Mouse (Mus musculus): ENCODE data around the gene Foxo1.

Gene Foxo1

DNA sequence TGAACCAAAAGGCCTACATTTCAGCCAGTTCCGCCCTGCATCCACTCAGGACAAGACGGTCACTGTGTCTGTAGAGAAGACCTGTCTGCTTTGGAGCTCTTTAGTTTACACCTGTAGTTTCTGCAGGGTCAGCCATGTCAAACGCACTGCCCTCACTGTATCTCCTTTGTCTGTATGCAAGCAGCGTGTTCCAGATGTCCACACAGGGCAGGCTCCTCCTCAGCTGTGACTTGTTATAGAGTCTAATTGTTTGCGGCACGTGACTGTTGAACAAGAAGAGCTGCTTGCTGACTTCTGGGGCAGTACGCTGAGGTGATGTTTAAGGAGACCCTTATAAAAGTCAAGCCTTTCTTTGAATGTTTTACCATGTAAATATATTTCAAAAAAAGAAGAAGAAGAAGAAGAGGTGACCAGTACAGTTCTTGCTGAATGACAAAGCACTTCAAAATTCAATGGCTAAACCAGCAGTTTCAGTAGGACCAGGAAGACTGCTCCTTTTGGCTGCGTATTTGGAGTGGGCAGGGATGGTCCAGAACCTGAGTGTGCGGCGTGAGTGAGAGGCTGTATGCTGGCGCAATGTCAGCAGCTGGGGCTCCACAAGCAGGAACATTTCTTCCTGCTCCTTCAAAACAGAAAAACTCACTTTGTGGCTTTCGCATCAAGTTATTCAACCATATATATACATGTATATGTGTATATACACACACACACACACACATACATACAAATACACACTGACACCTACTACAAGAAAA, 52.6 kb downstream of the Foxo1 start:
- DNase-seq (ENCODE audit: low spot score) = no peak

- no peak for DNase-seq (ENCODE audit: low spot score)
These were observed 54.6 kb downstream of the Foxo1 start for GRCm38 (mm10) chr3:52322401-52323385.

DNA sequence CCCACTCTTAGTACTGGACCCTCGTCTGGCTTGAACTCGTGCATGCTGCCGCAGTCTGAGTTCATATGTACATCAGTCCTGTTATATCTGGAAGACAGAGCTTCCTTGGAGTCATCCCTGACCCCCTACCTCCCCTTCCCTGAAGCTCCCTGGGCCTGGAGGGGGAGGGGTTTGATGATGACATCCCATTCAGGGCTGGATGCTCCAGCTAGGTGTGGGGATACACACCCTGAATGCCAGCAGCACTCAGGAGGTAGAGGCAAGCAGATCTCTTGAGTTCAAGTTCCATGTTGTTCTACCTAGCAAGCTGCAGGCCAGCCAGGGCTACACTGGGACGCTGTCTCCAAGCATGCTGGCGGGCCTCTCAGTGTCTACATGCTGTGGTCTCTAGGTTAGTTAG, 56.9 kb downstream of the Foxo1 start:
- no peak for DNase-seq (ENCODE audit: low spot score)

- no peak for DNase-seq (ENCODE audit: low spot score)
These were observed 58.6 kb downstream of the Foxo1 start for GRCm38 (mm10) chr3:52326687-52327086.

GRCm38 (mm10) chr3:52327146-52327545, 59.0 kb downstream of the Foxo1 start:
- DNase-seq (ENCODE audit: low spot score) = no peak

DNA sequence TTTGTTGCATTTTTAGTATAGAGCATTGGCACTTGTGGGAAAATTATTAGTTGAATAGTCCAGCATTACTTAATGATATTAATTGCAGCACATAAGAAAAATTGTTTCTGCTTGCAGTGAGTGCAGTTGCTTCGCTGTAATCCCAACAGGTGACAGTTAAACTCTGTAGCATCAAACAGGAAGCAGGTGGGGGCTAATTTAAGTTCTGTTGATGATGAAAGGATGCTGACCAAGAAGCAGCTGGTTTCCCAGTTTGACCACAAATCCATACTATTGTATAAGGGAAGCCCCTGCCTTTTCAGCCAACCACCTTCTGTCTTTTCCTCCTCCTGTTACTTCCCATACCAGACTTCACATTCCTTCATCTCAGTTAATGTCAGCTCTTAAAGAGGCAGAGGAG, 63.6 kb downstream of the Foxo1 start:
- DNase-seq (ENCODE audit: low spot score) = no peak

GRCm38 (mm10) chr3:52338761-52339160, 70.6 kb downstream of the Foxo1 start:
- no peak for DNase-seq (ENCODE audit: low spot score)

- DNase-seq (ENCODE audit: low spot score) = no peak
These were observed 72.3 kb downstream of the Foxo1 start for GRCm38 (mm10) chr3:52340336-52341034.

GRCm38 (mm10) chr3:52342226-52342625, 74.1 kb downstream of the Foxo1 start:
- no peak for DNase-seq (ENCODE audit: low spot score)

DNA sequence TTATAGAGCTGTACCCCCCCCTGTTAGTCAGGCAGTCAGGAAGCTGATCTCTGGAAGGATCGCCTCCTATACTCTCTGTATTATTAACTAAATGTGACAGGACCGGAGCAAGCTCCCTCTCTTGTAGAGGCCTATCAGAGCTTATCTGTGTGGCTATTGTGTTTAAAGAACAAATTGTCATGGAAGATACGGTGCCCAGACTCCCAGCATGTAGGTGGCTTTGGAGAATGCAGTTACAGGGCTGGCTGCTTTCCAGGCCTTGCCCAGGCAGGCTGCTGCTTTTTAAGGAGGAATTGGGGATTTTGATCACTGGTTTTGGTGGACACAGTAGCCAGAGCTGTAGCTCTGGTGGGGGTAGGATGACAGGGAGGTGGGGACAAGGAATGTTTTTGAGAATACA, 74.7 kb downstream of the Foxo1 start:
- DNase-seq (ENCODE audit: low spot score) = no peak

- no peak for DNase-seq (ENCODE audit: low spot score)
These were observed 75.3 kb downstream of the Foxo1 start for GRCm38 (mm10) chr3:52343270-52344070.

- DNase-seq (ENCODE audit: low spot score) = no peak
These were observed 77.7 kb downstream of the Foxo1 start for GRCm38 (mm10) chr3:52345881-52346280.

GRCm38 (mm10) chr3:52346986-52347710, 79.0 kb downstream of the Foxo1 start:
- no peak for DNase-seq (ENCODE audit: low spot score)

DNA sequence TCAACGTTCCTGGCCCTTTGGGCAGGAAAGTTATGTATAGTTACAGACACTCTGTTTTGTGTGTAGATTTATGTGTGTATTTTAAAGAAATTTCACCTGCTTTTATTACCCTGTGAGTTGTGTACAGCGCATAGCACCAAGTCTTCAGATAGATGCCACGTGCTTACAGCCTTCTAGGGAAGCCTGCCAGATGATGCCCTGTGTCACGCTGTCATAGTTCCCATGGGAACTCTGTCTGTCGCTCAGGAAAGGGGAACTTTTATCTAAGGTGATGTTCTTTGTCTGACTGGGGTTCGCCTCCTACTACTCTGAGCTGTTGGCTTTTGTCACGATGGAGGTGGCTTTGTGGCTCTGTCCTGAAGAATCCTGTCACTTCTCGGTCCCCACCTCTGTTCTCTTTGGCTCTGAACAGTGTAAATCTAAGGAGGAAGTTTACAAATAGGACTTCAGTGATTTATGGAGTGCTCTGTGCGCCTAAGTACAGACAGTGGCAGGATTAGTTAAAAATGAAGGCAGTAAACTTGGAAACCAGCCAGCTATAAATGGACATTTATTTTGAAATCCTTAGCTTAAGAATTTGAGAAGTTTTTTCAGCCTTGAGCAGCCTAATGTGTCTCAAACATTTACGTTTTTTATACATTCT, 80.0 kb downstream of the Foxo1 start:
- no peak for DNase-seq (ENCODE audit: low spot score)

- no peak for DNase-seq (ENCODE audit: low spot score)
These were observed 82.5 kb downstream of the Foxo1 start for GRCm38 (mm10) chr3:52350636-52351035.

DNA sequence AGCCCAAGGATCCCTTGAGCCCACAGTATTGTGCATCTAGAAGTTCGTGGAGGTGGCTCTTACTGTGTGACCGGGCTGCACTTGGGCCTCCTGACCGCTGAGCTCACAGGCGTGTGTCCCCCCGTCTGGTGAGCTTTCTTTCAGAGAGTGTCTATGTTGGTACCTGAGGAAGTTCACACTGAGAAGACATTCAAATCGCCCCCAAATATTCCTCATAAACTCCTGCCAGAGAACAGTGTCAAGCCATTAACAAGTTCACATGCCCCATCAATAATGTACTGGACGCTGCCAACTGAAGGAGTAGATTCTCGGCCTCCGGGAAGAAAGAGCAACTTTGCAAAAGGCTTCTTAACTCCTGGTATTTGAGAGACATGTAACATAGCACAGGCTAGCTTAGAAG, 83.8 kb downstream of the Foxo1 start:
- no peak for DNase-seq (ENCODE audit: low spot score)

- no peak for DNase-seq (ENCODE audit: low spot score)
These were observed 86.1 kb downstream of the Foxo1 start for GRCm38 (mm10) chr3:52354203-52354602.

- no peak for DNase-seq (ENCODE audit: low spot score)
These were observed 89.3 kb downstream of the Foxo1 start for GRCm38 (mm10) chr3:52357265-52357953.

- DNase-seq (ENCODE audit: low spot score) = no peak
These were observed 96.4 kb downstream of the Foxo1 start for GRCm38 (mm10) chr3:52364576-52364975.

DNA sequence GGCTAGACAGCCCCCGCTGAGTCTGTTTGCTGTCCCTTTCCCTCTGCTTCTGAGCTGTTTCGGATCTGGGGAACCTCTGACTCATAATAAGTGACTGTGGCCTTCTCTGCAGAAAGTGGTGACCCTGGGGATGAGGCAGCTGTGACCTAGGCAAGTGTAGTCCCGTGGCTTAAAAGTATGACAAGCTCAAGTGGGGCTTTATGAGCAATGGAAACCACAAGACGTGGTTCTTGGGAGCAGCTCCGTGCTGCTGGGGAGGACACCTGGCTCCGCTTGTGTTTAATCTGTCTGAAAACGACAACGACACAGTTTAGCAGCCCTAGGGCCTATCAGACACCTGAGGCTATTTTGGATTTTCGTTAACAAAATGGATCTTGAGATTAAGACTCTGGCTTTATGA, 101.1 kb downstream of the Foxo1 start:
- no peak for DNase-seq (ENCODE audit: low spot score)

Data from urinary bladder, postnatal 10 days (tissue).